Mouse (Mus musculus) heart, adult 2 months (tissue): Measurements from ENCODE around the gene Rps12-ps3. TPM values are rescaled to one million over a fixed set of nuclear protein-coding genes. Genes with fewer than 3 reads are reported as not detected.

Experiments used
- DNase-seq, 2 experiments: peaks; one replicate each; pipeline ENCODE4 v3.0.0; 2021
- H3K27ac ChIP-seq: fragments of 200-600 bp; 2 replicates; pipeline ENCODE4 v1.8.1; 2022
- H3K27me3 ChIP-seq: fragments of 200-500 bp; 2 replicates; pipeline ENCODE4 v1.6.1; 2012; ENCODE audit warnings: mild to moderate bottlenecking, low read length, inconsistent platforms, mixed read lengths; ENCODE audit not compliant: control insufficient read depth, insufficient read depth
- H3K36me3 ChIP-seq: fragments of 200-500 bp; 2 replicates; pipeline ENCODE4 v1.6.1; 2012; ENCODE audit warnings: low read length, inconsistent platforms; ENCODE audit not compliant: control insufficient read depth, insufficient read depth
- H3K4me1 ChIP-seq: fragments of 200-500 bp; 2 replicates; pipeline ENCODE4 v1.6.1; 2011; ENCODE audit warnings: low read length; ENCODE audit not compliant: control insufficient read depth, insufficient read depth
- H3K4me3 ChIP-seq: fragments of 200-600 bp; 2 replicates; pipeline ENCODE4 v1.8.1; 2022
- H3K79me2 ChIP-seq: fragments of 200-500 bp; replicated peaks from 2 replicates; pipeline ENCODE4 v1.6.1; 2012; ENCODE audit warnings: mild to moderate bottlenecking, inconsistent platforms, low read length, moderate library complexity, mixed read lengths; ENCODE audit not compliant: control insufficient read depth, insufficient read depth
- H3K9ac ChIP-seq: fragments of 200-500 bp; 2 replicates; pipeline ENCODE4 v1.6.1; 2012; ENCODE audit warnings: low read depth, mild to moderate bottlenecking, control low read depth, inconsistent platforms, low read length, mixed read lengths
- CTCF ChIP-seq: fragments of 200-600 bp; IDR thresholded peaks from 2 replicates; pipeline ENCODE4 v1.8.1; 2022; ENCODE audit warnings: antibody characterized with exemption, mild to moderate bottlenecking, moderate library complexity
- EP300 ChIP-seq: fragments of 200-500 bp; IDR thresholded peaks from 2 replicates; pipeline ENCODE4 v1.6.1; 2011; ENCODE audit warnings: low read depth, low read length, control low read depth; ENCODE audit not compliant: insufficient read depth
- POLR2A ChIP-seq: fragments of 200-500 bp; IDR thresholded peaks from 2 replicates; pipeline ENCODE4 v1.6.1; 2011; ENCODE audit warnings: mild to moderate bottlenecking, low read depth, low read length, control low read depth; ENCODE audit not compliant: insufficient read depth
- WGBS: fragments of 180-500 bp; shearing (Covaris S2); methylation state at CpG from one replicate; pipeline ENCODE4 v1.1.7; 2018; 5-methylcytosine and 5-hydroxymethylcytosine counted together
- intact Hi-C: fragments of 180-260 bp; cut with DNase I; formaldehyde crosslinking; loops from one replicate; pipeline ENCODE4 v1.15.1; 2025
- polyA plus RNA-seq: library from polyadenylated mRNA; depleted of rRNA; stranded (reverse); fragments of >200 nt; gene quantifications from 2 replicates; pipeline ENCODE4 v1.2.3, GENCODE M21; 2012; rRNA removed
- total RNA-seq, 2 experiments: library from RNA; stranded (reverse); gene quantifications; 2 replicates each; pipeline ENCODE4 v1.2.3; 2021

Gene Rps12-ps3
- total and polyA plus RNA-seq, 3 experiments: 251 to 927 (median 301) TPM

GRCm38 (mm10) chr19:59363666-59364065, 41.6 kb downstream of the Rps12-ps3 start:
- H3K36me3 ChIP-seq: no peaks in the 10 kb centered on the region
- no peak overlapping the region for H3K9ac ChIP-seq
- H3K27ac ChIP-seq: no peak overlapping the region
- H3K27me3 ChIP-seq: no peaks in the 10 kb centered on the region
- 75% methylated on average over 3 of the region's 3 CpGs for WGBS
- intact Hi-C loops: no loop called here
- H3K4me1 ChIP-seq: no peaks in the 10 kb centered on the region
- TF ChIP-seq CTCF (no peak), POLR2A (no peak), EP300 (no peak)
- no peaks in the 10 kb centered on the region for H3K79me2 ChIP-seq
- DNase-seq: no peak
- H3K4me3 ChIP-seq: no peak overlapping the region

GRCm38 (mm10) chr19:59366724-59367123, 44.6 kb downstream of the Rps12-ps3 start:
- Histone ChIP-seq H3K27me3 (no peaks in the 10 kb centered on the region), H3K4me3 (no peak overlapping the region), H3K27ac (no peak overlapping the region), H3K36me3 (no peaks in the 10 kb centered on the region), H3K79me2 (no peaks in the 10 kb centered on the region), H3K4me1 (no peaks in the 10 kb centered on the region), H3K9ac (no peak overlapping the region)
- WGBS: 72% methylated on average over 3 of the region's 3 CpGs
- intact Hi-C loops: no loop called here
- DNase-seq: no peak
- TF ChIP-seq CTCF (no peak), EP300 (no peak), POLR2A (no peak)

- no peak overlapping the region for H3K27ac ChIP-seq
- intact Hi-C loops: no loop called here
- H3K4me1 ChIP-seq: no peaks in the 10 kb centered on the region
- H3K27me3 ChIP-seq: no peaks in the 10 kb centered on the region
- no peak for DNase-seq
- 81% methylated on average over 4 of the region's 4 CpGs for WGBS
- H3K36me3 ChIP-seq: no peaks in the 10 kb centered on the region
- no peaks in the 10 kb centered on the region for H3K79me2 ChIP-seq
- H3K4me3 ChIP-seq: no peak overlapping the region
- no peak for TF ChIP-seq CTCF
- no peak for TF ChIP-seq EP300
- no peak for TF ChIP-seq POLR2A
- no peak overlapping the region for H3K9ac ChIP-seq
Observed at GRCm38 (mm10) chr19:59367892-59368291, 45.8 kb downstream of the Rps12-ps3 start.

GRCm38 (mm10) chr19:59371016-59371415, 48.9 kb downstream of the Rps12-ps3 start:
- no peak for TF ChIP-seq EP300
- TF ChIP-seq POLR2A: no peak
- DNase-seq: no peak
- Histone ChIP-seq H3K79me2 (no peaks in the 10 kb centered on the region), H3K4me1 (no peaks in the 10 kb centered on the region), H3K9ac (no peak overlapping the region), H3K27me3 (no peaks in the 10 kb centered on the region), H3K4me3 (no peak overlapping the region), H3K27ac (no peak overlapping the region), H3K36me3 (no peaks in the 10 kb centered on the region)
- 69% methylated on average over 4 of the region's 4 CpGs for WGBS
- intact Hi-C loops: no loop called here

Other genes starting within 250 kb of the Rps12-ps3 start
- gene Shtn1, start 246.2 kb upstream of the Rps12-ps3 start, total RNA-seq: 1 to 10 TPM; 2.3 to 2.4 TPM
- 0.90 and 1.3 TPM in 2 replicates for gene Shtn1, start 246.2 kb upstream of the Rps12-ps3 start, polyA plus RNA-seq
- not detected for gene Vax1, start 152.2 kb upstream of the Rps12-ps3 start, total RNA-seq
- gene Vax1, start 152.2 kb upstream of the Rps12-ps3 start, polyA plus RNA-seq: not detected in 2 replicates
- gene Kcnk18, start 103.1 kb upstream of the Rps12-ps3 start, total RNA-seq: not detected
- gene Kcnk18, start 103.1 kb upstream of the Rps12-ps3 start, polyA plus RNA-seq: not detected in 2 replicates
- gene Slc18a2, start 61.4 kb upstream of the Rps12-ps3 start, total RNA-seq: under 1 TPM; 0.80 to 0.94 TPM
- gene Slc18a2, start 61.4 kb upstream of the Rps12-ps3 start, polyA plus RNA-seq: 0.61 and 0.94 TPM in 2 replicates
- 10 to 100 TPM; 23.1 to 26.3 TPM for gene Pdzd8, start 23.5 kb downstream of the Rps12-ps3 start, total RNA-seq
- gene Pdzd8, start 23.5 kb downstream of the Rps12-ps3 start, polyA plus RNA-seq: 3.6 and 6.7 TPM in 2 replicates
- gene Emx2, start 136.1 kb downstream of the Rps12-ps3 start, total RNA-seq: not detected
- gene Emx2, start 136.1 kb downstream of the Rps12-ps3 start, polyA plus RNA-seq: not detected in 2 replicates